Mouse (Mus musculus): ENCODE data around the gene Slc6a18.

DNA sequence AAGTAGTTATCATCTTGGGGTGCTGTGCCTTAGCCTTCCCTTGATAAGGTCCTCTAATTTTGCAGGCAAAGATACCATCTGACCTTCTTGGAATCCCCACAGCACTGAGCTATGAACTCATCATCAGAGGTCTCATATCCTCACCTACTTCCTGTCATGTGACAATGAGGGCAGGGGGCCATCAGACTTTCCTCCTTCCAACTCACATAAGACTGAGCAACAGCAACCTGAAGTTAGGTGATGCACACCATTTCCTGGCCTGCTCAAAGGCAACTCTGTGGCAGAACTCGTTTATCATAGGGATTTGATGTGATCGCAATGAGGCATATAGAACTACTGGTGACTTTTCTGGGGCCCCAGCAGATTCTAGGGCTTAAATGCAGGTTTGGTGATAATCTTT lies 4.4 kb upstream of the Slc6a18 start:
- TF ChIP-seq CTCF (IDR thresholded peaks at IDR 0.05; ENCODE audit: extremely low read depth, insufficient read depth, insufficient read length, insufficient replicate concordance): no peak
- no peak for TF ChIP-seq POLR2A (IDR thresholded peaks at IDR 0.05; ENCODE audit: low read depth, low read length)

Data from spleen, adult 2 months (tissue).